Mouse (Mus musculus): ENCODE data around the gene Gle1.
"Not testable (repeated sequence)": the region's sequence is repeated elsewhere in the genome, so short reads cannot be mapped to it uniquely, and the experiment has no call there.

Gle1 gene

GRCm38 (mm10) chr2:29934906-29935599, at the start of gene Gle1:
Gene Gle1 (plus strand): TSS chr2:29935426.
- DNase-seq (ENCODE audit: low read depth), result peak; percentile 97

DNA sequence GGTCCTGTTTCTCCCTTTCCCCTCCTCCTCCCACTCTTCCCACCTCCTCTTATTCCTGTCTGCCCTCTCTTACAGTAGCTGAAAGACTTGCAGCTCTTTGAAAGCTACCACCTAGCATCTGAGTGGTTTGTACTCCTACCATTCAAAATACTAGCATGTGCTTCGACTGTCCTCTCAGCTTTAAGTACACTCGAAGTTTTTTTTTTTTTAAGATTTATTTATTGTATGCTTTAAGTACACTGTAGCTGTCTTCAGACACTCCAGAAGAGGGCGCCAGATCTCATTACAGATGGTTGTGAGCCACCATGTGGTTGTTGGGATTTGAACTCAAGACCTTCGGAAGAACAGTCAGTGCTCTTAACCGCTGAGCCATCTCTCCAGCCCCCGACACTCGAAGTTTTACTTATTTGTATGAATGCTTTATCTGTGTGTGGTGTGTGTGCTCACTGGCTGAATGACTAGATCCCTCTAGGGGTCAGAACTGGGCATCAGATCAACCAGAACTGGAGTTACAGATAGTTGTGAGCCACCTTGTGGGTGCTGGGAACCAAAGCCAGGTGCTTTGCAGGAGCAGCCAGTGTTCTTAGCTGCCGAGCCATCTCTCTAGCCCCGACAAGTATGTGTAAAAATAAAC, 48.5 kb upstream of the Gle1 start:
- not testable (repeated sequence) for DNase-seq (ENCODE audit: low read depth)

DNA sequence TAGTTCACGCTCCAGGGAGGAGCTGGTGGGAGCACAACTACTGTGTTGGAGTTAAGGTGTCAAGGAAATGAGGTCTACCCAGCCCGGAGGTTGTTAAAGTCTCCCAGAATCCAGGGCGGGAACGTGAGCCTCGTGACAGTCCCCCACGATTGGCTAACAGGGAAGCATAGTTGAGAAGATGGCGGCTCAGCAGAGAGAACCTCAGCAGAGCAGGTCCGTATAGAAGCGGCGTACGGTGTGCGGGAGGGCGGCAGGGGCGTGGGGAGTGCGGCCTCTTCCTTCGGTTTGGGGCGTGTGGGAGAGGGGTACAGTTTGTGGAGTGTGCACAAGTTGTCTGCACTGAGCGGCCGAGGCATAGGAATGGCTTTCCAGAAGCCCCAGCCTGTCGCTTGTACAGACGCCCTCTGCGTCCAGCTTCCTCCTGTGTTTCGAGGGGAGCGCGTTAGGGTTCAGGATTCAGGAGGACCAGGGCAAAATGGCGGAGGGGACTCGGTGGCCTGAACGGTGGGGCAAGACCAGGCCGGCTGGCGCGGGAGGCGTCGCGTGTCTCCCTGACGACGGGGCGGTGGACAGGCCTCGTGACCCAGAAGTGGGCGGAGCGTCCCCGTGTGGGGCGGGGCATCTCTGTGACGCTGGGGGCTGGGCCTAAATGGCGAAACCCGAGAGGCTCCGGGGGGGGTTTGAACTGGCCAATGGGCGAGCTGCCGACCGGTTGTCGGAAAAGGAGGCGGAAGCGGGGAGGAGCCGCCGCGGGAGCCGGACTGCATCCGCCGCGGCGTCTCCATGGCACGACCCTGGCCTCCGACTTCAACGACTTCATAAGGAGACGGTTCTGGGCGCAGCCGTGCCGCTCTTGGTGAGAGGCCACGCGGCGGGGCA, 45.9 kb upstream of the Gle1 start, which contains the start of gene Odf2:
Gene Odf2 (plus strand): TSS at position 156 of the 879 bp plus-strand sequence.
- DNase-seq (ENCODE audit: low read depth), result peak; percentile 99

GRCm38 (mm10) chr2:29889991-29890833, 45.0 kb upstream of the Gle1 start:
- DNase-seq (ENCODE audit: low read depth), result peak; percentile 84

GRCm38 (mm10) chr2:29891773-29892172, 43.5 kb upstream of the Gle1 start:
- DNase-seq (ENCODE audit: low read depth), result no peak

GRCm38 (mm10) chr2:29896071-29896470, 39.2 kb upstream of the Gle1 start:
- DNase-seq (ENCODE audit: low read depth), result no peak

GRCm38 (mm10) chr2:29897366-29897765, 37.9 kb upstream of the Gle1 start:
- DNase-seq (ENCODE audit: low read depth), result no peak

DNA sequence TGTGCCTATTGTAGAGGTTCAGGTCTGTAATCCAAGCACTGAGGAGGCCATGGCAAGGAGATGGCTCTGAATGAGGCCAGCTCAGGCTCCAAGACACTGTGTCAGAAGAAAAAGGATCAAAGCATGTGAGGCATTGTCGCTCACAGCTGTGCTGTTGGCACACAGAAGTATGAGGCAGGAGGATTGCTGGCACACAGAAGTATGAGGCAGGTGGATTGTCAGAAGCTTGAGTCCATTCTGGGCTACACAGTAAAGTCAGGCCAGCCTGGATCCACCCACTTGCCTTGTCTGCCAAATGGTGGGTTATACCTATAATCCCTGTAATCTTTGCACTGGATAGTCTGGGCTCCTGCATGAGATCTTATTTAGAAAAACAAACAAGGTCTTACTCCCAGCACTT, 37.1 kb upstream of the Gle1 start:
- no peak for DNase-seq (ENCODE audit: low read depth)

GRCm38 (mm10) chr2:29902194-29902593, 33.0 kb upstream of the Gle1 start:
- no peak for DNase-seq (ENCODE audit: low read depth)

GRCm38 (mm10) chr2:29908171-29908570, 27.1 kb upstream of the Gle1 start:
- DNase-seq (ENCODE audit: low read depth), result not testable (repeated sequence)

DNA sequence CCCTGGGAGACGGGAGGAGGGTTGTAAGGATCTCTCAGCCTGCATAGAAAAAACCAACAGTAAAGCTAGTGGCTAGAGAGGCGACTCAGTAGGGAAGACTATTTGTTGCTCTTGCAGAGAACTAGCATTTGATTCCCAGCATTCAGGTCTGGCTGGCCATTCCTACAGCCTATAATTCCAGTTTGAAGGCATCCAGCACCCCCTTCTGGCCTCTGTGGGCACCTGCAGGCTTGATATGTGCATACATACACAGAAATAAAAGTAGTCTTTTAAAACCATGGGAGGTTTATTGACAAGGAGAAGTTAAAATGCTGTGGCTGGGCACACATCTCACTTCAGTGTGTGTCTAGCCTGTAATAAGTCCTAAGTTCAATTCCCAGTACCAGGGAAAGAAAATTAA, 25.2 kb upstream of the Gle1 start:
- peak; percentile 52 for DNase-seq (ENCODE audit: low read depth)

GRCm38 (mm10) chr2:29917621-29918020, 17.6 kb upstream of the Gle1 start:
- DNase-seq (ENCODE audit: low read depth), result no peak

DNA sequence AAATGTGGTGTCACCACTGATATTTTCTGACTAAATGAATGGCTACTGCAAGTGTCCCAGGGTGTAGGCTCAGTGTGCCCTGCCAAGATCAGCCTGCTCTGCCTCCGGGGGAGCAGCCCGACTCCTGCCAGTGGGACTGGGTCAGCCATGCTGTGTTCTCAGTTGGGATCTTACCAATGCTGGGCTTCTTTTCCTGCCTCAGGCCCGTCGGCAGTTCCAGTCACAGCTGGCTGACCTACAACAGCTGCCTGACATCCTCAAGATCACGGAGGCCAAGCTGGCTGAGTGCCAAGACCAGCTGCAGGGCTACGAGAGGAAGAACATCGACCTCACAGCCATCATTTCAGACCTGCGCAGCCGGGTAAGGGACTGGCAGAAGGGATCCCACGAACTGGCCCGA, 13.2 kb upstream of the Gle1 start:
- no peak for DNase-seq (ENCODE audit: low read depth)

- DNase-seq (ENCODE audit: low read depth), result no peak
Measured at GRCm38 (mm10) chr2:29926542-29926941, 8.7 kb upstream of the Gle1 start.

DNA sequence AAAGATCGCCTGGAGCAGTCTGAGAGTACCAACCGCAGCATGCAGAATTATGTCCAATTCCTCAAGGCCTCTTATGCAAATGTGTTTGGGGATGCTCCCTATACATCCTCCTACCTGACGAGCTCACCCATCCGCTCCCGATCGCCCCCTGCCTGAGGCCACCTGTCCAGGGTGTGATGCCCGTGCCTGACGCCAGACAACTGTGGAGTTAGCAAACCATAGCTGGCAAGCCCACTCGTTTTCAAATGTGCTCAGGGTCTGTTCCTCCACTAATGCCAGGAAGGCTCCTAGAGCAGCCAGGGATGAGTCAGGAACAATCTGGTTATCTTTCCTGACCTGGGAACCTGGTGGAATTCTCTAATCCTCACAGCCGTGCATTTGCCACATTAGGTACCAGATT, 4.7 kb upstream of the Gle1 start:
- DNase-seq (ENCODE audit: low read depth), result no peak

DNA sequence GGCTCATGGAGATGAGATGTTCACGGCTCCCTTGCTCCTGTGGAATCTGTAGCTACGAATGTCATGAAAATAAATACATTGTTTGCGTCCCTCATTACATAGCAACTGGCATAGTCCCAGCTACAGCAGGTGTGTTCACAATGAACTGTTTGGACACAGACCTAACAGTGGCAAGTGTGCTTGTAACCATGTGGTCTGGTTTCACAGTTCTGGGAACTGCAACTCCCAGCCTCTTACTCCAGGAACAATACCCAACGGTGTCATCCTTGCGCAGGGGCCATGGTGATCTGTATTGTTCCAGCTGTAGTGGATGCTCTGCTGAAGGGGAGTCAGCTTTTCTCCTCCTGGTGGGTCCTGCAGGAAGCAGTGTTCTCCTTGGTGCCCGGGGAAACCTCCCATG, 4.0 kb upstream of the Gle1 start:
- no peak for DNase-seq (ENCODE audit: low read depth)

DNA sequence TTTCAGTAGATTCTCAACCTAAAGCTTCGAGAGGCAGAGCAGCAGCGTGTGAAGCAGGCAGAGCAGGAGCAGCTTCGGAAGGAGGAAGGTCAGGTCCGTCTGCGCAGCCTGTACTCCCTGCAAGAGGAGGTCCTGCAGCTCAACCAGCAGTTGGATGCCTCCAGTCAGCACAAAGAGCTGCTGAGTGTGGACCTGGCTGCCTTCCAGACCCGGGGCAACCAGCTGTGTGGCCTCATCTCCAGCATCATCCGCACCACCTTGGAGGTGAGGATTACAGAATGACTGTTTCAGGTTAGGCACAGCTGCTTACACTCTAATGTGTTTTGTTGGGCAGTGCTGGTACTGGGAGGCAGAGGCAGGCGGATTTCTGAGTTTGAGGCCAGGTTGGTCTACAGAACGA, 4.8 kb downstream of the Gle1 start:
- DNase-seq (ENCODE audit: low read depth), result no peak

GRCm38 (mm10) chr2:29940826-29941225, 5.6 kb downstream of the Gle1 start:
- DNase-seq (ENCODE audit: low read depth), result no peak

DNA sequence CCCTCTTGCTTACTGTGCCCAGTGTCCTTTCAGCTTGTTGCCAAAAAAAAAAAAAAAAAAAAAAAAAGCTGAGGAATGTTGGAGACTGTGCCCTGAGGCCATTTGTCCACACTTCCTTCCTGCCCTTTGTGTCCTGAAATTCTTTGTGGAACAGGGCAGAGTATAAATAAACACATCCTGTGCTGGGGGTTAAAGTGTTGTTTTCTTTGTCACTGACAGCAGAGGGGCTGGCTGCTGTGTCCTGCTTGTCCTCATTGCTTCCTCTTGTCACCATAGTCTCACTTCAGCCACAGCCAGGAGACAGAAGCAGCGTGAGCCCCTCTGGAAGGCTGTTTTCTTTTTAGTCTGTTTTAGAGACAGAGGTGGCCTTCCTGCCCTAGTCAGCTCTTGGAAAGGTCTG, 9.5 kb downstream of the Gle1 start:
- no peak for DNase-seq (ENCODE audit: low read depth)

GRCm38 (mm10) chr2:29948896-29949295, 13.7 kb downstream of the Gle1 start:
- no peak for DNase-seq (ENCODE audit: low read depth)

- no peak for DNase-seq (ENCODE audit: low read depth)
Measured at GRCm38 (mm10) chr2:29961246-29961645, 26.0 kb downstream of the Gle1 start.

All from induced T-regulatory cell, adult 2 months (primary cell).